Mouse (Mus musculus): Measurements from ENCODE around the gene Slc25a18.
A peak's percentile ranks its signal among the peaks of the same experiment; 100 is the strongest.
"Not testable (repeated sequence)": the region's sequence is repeated elsewhere in the genome, so short reads cannot be mapped to it uniquely, and the experiment has no call there.

Gene Slc25a18

DNA sequence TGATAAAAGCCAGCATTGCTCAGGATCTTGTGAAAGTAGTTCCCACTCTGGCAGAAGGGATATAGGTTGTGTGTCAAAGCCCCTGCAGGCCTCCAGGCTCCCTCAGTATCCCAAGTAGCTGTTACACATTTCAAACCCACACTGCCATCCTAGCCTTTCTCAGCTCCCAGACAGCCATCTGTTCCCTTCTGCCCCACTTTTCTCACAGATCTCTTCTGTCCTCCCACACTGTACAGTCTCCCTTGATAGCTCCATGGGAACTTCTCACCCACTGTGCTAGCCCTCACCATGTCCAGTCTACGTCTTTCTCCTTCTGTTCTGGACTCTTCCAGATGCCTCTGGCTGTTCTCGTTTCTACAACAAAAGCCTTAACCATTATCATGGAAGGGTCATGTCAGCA, 22.7 kb downstream of the Slc25a18 start:
- no peak for DNase-seq (ENCODE audit: extremely low read depth, low read depth)

DNA sequence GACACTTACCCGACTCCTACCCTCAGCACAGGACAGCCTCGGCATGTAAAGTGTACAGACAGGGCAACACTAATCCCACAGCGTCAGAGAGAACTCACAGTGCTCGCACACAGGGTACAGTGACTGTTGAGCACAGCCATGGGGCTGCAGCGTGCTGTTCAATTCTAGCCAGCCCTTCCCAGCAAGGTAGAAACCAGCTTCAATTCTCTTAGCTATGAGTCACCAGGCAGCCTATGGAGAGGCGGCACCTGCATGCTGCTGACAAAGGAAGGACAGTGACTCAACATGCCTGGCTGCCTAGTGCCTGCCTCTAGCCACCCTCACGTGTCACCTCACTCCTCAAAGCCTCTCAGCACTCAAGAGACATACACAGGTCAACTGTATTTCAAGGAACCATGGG, 24.6 kb downstream of the Slc25a18 start:
- DNase-seq (ENCODE audit: extremely low read depth, low read depth), result no peak

DNA sequence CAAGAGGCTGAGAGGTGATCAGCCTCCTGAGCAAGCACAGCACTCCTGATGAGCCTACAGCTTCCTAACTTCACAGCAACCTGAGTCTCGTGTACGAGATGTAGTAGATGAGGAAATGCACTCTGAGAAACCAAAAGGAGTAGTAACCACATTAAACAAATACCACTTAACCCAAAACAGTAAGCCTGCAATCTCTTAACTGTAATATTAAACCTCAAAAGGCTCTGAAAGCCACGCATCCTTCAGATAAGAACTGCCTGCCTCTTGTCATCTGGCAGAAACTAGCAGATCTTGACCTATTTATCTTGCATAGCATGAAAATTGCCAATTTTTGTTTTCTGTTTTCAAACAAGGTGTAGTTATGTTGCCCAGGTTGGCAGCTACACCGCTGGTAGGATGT, 25.5 kb downstream of the Slc25a18 start:
- DNase-seq (ENCODE audit: extremely low read depth, low read depth), result no peak

DNA sequence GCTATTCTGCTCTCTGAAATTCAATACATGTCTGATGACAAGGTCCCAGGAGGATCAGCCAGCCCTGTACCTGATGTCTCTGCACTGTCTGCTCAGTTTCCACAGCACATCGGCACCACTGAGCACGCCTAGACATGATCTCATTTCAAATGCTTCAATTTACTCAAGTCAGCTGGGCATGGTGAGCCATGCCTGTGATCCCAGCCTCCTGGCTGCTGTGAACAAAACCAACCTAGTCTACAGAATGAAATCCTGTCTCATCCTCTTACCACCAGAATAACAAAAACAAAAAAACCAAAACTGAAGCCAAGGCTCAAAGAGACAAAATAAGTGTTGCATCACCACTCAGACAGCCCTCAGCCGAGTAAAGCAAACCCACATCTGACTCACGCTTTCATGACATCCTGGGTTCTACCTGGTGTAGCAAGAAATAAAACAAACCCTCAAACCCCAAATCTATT, 26.2 kb downstream of the Slc25a18 start:
- no peak for DNase-seq (ENCODE audit: extremely low read depth, low read depth)

DNA sequence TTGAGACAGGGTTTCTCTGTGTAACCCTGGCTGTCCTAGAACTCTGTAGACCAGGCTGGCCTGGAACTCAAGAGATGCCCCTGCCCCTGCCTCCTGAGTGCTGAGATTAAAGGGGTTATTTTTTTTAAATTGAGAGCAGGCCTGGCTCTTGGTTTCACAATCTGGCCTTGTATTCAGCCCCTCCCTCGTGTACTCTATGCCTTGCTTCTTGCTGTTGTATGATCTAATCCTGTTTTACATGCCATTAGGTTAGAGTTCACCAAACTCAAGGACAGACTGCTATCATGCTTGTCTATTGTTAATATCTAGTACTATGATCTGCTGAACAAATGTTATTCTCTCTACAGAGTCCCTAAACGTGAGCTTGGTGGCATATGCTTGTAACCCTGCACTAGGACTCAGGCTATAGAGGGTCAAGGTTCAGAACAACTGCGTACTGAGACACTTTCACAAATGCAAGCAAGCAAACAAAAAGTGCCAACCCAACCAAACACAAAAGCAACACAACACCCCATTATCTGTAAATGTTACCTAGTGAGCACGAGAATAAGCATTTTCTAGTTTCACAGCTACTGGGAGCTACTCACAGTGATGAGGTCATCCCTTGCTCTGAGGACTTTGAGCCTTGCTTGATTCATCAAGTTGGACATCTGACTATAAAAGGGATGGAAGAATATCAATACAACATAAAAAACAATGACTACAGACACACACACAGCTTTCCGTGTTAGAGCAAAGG, 33.8 kb downstream of the Slc25a18 start:
- DNase-seq (ENCODE audit: extremely low read depth, low read depth), result no peak

DNA sequence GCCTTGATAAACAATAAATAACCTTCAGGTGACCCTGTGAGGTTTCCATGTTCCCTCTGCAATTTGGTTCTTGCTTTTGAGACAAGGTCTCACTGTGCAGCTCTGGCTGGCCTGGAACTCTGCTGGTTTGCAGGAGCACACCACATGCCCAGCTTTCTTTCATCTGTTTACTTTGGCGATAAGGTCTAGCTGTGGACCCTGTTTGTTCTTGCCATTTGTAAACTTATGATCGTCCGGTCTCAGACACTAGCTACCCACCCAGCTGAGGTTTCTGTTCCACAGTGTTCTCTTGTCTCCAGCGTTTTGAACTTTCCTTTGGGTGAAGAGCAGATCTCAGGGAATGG, 34.3 kb downstream of the Slc25a18 start:
- no peak for DNase-seq (ENCODE audit: extremely low read depth, low read depth)

DNA sequence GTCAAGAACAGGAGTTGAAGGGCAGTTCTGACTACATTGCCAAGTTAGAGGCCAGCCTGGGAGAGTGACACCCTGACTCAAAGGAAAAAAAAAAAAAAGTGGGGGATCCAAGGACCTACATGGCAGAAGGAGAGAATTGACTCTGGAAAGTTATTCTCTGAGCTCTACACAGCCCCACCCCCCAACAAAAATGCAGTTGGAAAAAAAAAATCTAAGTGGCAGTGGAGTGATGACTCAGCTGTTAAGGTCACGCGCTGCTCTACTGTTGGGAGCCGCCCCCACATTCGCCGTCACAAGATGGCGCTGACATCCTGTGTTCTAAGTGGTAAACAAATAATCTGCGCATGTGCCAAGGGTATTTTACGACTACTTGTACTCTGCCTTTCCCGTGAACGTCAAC, 38.6 kb downstream of the Slc25a18 start:
- not testable (repeated sequence) for DNase-seq (ENCODE audit: extremely low read depth, low read depth)

DNA sequence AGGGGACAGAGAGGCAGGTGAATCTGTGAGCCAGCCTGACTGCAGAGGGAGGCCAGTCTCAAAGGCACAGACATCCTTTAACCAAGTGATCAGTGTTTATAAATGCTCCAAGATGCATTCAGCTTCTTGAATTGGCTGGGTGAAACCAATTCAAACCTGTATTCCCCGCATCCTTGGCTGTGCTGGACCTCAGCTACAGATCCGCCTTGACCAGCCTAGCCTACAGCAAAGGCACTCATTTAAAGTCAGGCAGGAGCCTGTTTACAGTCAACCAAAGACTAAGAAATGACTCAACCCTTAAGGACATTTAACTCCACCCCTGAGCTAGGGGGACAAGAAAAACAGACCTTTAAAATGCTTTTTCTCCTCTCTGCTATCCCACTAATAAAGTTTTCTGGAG, 45.9 kb downstream of the Slc25a18 start:
- no peak for DNase-seq (ENCODE audit: extremely low read depth, low read depth)

DNA sequence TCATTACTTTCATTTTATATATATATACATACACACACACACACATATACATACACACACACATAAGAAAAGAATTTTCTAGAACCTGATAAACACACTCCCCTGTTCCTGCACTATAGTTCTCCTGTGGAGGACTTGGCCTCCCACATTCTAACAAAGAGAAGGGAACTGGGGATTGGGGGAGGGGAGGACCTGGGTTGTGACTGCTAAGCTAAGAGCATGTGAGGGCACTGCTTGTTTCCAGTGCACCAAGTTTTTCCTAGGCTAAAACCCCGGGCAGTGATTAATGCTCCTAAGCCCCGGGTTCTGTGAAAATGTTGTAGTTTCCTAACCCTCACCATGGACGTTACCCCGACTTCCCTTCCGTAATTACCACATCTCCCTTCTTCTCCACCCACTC, 46.8 kb downstream of the Slc25a18 start:
- no peak for DNase-seq (ENCODE audit: extremely low read depth, low read depth)

DNA sequence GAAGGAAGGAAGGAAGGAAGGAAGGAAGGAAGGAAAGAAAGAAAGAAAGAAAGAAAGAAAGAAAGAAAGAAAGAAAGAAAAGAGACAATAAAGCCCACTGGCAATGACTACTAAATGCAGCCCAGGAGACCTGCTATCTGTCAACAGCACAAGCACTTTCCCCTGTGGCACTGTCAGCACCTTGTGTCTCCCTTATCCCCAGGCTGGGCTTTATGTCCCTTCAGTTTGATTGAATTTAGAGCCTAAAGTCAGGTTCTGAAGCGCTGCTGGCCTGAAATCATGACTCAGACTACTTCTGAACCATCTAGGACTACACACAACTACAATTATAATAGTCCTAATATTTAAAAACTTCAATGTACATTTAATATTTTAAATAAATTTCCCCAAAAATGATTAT, 47.6 kb downstream of the Slc25a18 start:
- peak; percentile 37 for DNase-seq (ENCODE audit: extremely low read depth, low read depth)

DNA sequence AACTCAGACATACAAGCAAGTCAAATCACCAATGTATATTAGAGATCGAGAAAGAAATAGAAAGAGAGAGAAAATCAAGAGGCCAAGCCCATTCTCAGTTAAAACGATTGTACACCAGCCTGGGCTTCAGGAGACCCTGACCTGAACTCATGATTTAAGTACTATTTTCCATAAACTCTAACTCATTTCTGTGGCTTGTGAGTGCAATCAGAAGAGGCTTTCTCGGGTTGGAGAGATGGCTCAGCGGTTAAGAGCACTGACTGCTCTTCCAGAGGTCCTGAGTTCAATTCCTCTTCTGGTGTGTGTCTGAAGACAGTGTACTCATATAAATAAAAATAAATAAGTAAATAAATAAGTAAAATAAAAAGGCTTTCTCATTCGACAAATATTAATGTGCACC, 48.3 kb downstream of the Slc25a18 start:
- DNase-seq (ENCODE audit: extremely low read depth, low read depth), result peak; percentile 23

DNA sequence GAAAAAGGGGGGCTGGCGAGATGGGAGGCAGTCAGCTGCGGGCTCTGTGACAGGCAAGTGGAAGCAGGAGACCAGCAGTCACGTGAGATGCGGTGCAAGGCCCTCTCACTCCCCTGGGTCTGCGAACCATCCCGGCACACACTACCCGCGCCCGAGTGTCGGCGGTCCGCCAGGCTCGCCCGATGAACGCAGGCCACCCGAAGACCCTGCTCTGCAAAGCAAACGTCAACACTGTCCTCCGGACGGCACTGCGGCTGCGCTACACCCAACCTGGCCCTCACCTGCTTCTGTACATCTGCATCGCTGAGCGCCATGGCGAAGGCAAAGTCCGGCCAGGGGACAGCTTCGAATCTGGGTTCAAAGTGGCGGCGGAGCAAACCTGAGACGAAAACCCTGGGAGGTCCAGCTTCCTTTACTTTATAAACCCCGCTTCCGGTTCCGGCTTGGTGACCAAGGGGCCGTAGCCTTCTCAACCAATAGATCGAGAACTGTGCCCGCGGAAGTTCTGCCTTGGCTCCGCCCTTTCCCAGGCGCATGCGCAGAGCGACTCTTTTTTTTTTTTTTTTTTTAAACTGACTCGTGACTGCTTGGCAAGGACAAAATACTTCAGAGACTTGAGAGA, 49.0 kb downstream of the Slc25a18 start, which contains the start of gene Atp6v1e1:
TSS of gene Atp6v1e1 (minus strand) at position 487 of the 622 bp plus-strand sequence.
- peak; percentile 94 for DNase-seq (ENCODE audit: extremely low read depth, low read depth)

DNA sequence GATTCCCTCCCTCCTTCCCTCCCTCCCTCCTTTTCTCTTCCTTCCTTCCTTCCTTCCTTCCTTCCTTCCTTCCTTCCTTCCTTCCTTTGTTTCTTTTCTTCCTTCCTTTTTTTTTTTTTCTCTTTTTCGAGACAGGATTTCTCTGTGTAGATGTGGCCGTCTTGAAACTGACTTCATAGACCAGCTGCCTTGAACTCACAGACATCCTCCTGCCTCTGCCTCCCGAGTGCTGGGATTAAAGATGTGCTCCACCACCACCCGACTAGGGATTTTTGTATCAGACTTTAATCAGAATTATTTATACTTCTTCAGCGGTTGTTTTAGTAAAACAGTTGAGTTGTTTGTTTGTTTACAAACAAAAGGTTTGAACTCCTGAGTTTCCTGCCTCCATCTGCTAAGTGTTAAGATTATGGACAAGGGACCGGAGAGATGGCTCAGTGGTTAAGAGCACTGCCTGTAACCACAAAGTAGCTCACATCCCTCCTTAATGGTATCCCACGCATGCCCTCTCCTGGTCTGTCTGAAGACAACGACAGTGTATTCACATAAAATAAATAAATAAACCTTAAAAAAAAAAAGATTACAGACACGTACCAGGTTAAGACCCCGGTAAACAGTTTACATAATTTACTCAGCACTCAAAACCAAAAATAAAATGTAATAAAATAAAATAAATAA, 49.7 kb downstream of the Slc25a18 start:
- no peak for DNase-seq (ENCODE audit: extremely low read depth, low read depth)

DNA sequence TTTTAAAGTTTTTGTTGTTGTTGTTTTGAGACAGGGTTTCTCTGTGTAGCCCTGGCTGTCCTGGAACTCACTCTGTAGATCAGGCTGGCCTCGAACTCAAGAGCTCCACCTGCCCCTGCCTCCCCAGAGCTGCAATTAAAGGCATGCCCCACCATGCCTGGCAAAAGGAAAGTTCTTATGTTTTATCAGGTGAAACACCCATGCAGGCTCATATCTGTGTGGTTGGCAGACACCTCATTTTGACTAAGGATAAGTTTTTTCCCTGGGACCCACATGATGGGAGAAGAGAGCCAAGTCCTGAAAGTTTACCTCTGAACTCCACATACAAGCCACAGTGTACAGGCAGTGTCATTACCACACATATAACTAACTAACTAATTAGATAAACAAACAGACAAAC, 56.7 kb downstream of the Slc25a18 start:
- peak; percentile 63 for DNase-seq (ENCODE audit: extremely low read depth, low read depth)

DNA sequence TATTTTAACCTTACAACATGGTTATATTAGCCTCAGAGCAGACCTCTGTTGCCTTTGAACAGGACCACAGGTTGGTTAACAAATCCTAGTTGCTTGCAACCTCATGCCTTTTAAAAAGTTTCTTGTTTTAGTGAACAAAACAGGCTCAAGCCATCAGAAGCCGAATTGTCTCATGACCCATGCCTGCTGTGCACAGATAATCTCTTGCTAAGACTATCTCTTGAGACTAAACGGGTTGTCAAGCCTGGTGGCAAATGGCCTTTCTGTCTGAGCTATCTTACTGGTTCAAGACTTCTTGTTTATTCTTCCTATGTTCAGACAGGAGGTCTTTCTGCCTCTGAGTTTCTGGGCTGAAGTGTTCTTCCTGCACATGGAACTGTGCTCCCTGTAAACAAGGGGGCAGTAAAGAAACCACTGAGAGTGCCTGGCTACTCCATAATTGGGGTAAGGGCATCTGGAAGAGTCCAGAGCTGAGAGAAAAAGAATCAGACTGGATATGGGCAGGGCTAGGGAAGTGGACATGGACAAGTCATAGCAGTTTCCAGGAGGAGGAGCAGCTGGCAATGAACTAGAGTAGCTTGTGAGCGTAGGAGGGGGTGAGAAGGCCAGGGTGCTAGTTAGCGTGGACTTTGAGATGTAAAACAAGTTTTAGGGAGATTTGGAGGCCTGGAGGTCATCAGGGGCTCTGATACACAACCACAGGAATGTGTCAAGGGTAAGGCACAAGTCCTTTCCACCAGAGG, 57.7 kb downstream of the Slc25a18 start:
- DNase-seq (ENCODE audit: extremely low read depth, low read depth), result peak; percentile 84

DNA sequence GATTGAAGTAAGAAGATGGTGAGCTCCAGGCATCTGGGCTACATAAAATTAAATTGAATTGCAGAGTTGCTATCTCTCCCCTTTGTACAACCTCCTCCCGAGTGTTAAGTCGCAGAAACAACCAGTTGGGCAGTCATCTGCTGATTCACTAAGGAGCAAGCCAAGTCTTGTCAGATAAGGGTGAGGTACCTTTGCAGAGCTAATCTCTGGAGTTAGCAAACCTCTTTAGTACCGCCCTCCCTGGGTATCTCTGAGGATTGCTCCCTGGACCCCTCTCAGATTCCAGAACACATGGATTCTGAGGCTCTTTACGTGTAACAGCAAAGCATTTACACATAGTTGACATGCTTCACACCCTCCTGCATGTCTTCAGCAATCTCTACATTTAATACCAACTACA, 58.7 kb downstream of the Slc25a18 start:
- DNase-seq (ENCODE audit: extremely low read depth, low read depth), result peak; percentile 56

DNA sequence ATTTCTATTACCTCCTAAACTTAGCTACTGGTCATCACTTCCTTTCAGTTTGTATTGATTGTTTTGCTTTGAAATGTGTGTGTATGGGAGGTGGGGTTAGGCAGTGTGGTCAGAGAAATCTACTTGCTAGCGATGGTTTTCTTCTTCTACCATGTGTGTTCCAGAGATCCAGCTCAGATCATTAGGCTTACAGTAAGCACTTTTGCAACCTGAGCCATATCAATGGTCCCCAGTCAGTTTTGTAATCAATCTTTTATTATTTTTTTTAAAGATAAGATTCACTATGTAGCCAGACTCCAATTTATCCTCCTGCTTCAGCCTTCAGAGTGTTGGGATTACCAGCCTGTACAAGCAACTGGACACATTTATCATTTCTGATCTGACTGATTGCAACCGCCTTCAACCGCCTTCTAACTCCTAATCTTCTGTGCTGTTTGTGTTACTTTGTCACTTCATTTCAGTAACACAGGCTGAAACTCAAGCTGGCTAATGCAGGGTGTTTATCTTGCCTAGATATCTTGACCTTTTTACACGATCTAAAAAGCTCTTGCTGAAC, 61.5 kb downstream of the Slc25a18 start:
- DNase-seq (ENCODE audit: extremely low read depth, low read depth), result no peak

DNA sequence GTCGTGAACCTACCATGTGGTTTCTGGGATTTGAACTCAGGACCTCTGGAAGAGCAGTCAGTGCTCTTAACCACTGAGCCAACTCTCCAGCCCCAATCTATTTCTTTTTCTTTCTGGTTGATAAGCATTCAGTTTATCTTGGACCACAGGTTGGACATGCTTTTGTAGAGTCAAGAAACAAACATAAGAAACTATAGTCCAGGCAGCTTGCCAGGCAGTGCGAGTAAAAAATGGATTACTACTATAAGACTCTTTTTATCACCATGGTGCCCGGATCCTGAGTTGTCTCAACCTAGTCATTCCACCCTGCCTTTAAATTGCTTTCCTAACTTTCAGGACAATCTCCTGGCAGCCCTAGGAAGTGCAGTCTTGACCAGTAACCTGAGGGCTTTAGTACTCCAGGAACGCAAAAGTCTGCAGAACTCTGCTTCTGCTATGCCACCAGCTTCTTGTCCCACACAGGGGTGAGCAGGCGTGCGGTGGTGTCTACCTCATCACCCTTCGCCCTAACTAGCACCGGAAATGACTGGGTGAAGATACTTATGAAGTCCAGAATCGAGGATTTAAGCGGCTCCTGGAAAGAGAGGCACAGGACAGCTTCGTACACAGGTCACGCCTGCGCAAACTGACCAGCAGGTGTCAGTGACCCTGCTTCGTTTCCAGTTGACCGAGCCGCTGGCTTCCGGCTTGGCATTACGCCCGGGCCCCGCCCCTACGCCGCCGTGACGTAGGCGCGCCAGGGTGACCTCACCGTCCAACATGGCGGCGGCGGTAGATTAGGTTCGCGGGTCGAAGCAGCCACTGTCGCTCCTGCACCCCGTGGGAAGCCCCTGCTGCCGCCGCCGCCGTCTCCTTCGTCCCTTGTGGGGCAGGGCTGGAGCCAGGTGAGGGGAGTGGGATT, 62.3 kb downstream of the Slc25a18 start, which contains the start of gene Bcl2l13:
TSS of gene Bcl2l13 (plus strand) at position 739 of the 901 bp plus-strand sequence.
- peak; percentile 81 for DNase-seq (ENCODE audit: extremely low read depth, low read depth)

DNA sequence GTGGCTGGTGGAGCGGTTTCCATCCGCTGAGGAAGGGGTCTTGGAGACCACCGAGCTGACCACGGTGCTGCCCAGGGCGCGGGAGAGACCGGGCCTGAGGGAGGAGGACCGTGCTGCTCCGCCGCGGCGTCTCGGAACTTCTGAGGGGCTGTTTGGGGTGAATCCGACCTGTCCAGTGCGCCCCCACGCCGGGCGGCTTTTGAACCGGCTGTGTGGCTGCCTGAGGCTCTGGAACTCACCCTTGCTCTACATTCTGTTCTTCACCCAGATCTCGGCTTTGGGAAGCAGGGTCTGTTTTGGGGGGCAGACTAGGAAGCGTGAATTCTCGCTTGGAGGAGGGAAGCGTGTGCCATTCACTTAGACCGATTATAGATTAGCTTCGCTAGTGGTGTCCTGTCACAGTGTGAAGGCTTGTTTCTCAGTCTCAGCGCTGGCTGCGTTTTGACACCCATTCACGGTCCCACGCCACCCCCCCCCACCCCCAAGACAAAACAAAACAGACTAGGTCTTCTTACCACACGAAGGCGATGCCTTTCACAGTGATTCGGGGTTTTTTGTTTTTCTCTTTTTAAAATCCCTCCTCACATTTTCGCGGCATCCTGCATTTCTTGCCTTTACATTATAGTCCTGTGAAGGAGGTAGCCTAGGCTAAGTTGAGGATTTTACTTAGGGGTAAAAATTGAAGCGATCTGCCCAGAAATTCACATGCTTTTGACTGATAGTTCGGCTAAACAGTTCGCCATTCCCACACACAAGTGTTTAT, 63.2 kb downstream of the Slc25a18 start:
- peak; percentile 22 for DNase-seq (ENCODE audit: extremely low read depth, low read depth)

DNA sequence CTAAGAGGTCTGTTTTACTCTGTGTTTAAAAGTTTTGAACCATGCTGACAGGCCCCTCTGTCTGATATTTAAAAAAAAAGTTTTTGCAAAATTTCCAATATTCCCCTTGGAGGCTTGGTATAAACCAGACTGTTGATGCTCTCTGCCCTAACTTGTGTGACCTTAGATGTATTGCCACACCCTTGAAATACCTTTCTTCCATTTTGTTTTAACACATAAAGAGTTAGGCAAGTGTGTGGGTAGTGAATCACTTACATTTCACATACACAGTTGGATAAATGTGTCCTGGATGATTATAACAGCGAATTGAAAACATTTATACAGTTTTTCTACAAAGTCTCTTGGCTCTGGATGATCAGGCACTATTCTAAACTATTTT, 63.8 kb downstream of the Slc25a18 start:
- DNase-seq (ENCODE audit: extremely low read depth, low read depth), result no peak
